In the genomic region with DNA sequence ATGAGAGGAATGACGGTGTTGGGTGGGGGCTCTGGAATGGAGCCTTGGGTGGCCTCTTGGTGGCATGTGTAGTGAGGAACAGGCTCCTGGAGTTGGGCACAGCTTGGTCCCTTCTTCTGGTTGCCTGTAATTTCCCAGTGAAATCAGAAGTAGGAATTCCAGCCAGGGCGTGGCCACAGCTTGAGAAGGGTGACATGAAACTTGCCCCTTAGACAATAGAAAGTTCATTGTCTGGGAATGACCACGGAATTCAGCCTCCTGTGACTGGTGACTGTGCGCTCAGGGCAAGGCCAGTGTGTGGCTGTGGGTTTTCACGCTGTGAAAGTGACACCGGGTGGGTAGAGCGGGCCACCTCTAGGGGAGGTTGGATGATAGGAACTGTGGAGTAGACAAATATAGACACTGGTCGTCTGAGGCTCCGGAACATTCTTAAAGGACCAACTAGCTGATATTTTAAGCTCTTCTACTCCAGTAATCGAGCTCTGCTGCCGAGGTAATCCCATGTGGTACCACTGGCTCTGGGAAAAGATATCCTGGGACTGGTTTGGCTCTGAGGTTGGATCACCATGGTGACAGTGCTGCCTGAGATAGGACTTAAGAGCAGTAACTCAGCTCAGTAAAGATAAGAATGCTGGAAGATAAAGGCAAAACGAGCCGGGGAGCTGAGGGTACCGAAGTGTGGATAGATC, we compare ENCODE assay signal across 11 mouse cellular contexts. TPM values are rescaled to one million over a fixed set of nuclear protein-coding genes. Genes with fewer than 3 reads are reported as not detected.
DNase-seq lines count a peak whose midpoint lies in the region; ATAC-seq and TF ChIP-seq lines count a peak whose summit lies in the region.
"Had no signal": no experiment of that assay in that cellular context is flagged by ENCODE, and none has a peak within 500 bp of the region (broad histone marks: within the 10 kb centered on the region; RNA-seq: fewer than 3 reads in every experiment).

No protein-coding gene starts in this region.

- no peak overlapping the region for H3K4me3 ChIP-seq in lung, postnatal 0 days (ENCODE audit: low read depth, low read length)
- H3K4me3 ChIP-seq in heart, embryonic 10.5 days, result peak overlapping the region; percentile 37
- no peak overlapping the region for H3K4me3 ChIP-seq in midbrain, embryonic 10.5 days
- H3K4me3 ChIP-seq: embryonic facial prominence, embryonic 13.5 days; layer of hippocampus, adult 2 months had no signal

- DNase-seq in lung, postnatal 0 days (ENCODE audit: low spot score), result peak; percentile 21
- DNase-seq in lung, adult 18-20 months, result no peak
- no peak for DNase-seq in heart, embryonic 10.5 days (ENCODE audit: low spot score)
- DNase-seq in liver, result peak; percentile 49
- DNase-seq in telencephalon, adult 2 months (ENCODE audit: low read depth, low spot score), result peak; percentile 60
- no peak for DNase-seq in midbrain, embryonic 10.5 days (ENCODE audit: low spot score)
- no peak for DNase-seq in testis, postnatal 10 days (ENCODE audit: low spot score)
- DNase-seq: adrenal gland, adult 2 months; cerebellum, adult 11-12 months had no signal

- no peaks in the 10 kb centered on the region for H3K4me1 ChIP-seq in lung, postnatal 0 days (ENCODE audit: insufficient read depth, low read depth, low read length)
- H3K4me1 ChIP-seq in heart, embryonic 10.5 days, result peaks cover 45% of the 10 kb centered on the region
- H3K4me1 ChIP-seq in midbrain, embryonic 10.5 days, result no peaks in the 10 kb centered on the region
- H3K4me1 ChIP-seq: embryonic facial prominence, embryonic 13.5 days had no signal

- no peak overlapping the region for H3K4me2 ChIP-seq in lung, postnatal 0 days (replicated peaks; ENCODE audit: low read depth, low read length)
- H3K4me2 ChIP-seq: embryonic facial prominence, embryonic 13.5 days had no signal

- no peaks in the 10 kb centered on the region for H3K9me3 ChIP-seq in lung, postnatal 0 days (ENCODE audit: low read length)
- no peaks in the 10 kb centered on the region for H3K9me3 ChIP-seq in heart, embryonic 10.5 days
- no peaks in the 10 kb centered on the region for H3K9me3 ChIP-seq in midbrain, embryonic 10.5 days (replicated peaks)
- H3K9me3 ChIP-seq: embryonic facial prominence, embryonic 13.5 days had no signal

- TF ChIP-seq CTCF in lung, postnatal 0 days (IDR thresholded peaks at IDR 0.05), result no peak

- no peak overlapping the region for H3K27ac ChIP-seq in lung, postnatal 0 days (ENCODE audit: low read length)
- H3K27ac ChIP-seq in heart, embryonic 10.5 days, result peak overlapping the region; percentile 80
- H3K27ac ChIP-seq in midbrain, embryonic 10.5 days (replicated peaks), result no peak overlapping the region
- H3K27ac ChIP-seq: embryonic facial prominence, embryonic 13.5 days; layer of hippocampus, adult 2 months had no signal

- no peak overlapping the region for H3K9ac ChIP-seq in lung, postnatal 0 days (replicated peaks; ENCODE audit: low read depth)
- H3K9ac ChIP-seq: embryonic facial prominence, embryonic 13.5 days had no signal

- H3K27me3 ChIP-seq in lung, postnatal 0 days (replicated peaks; ENCODE audit: insufficient read depth, low read length), result no peaks in the 10 kb centered on the region
- H3K27me3 ChIP-seq in heart, embryonic 10.5 days (ENCODE audit: insufficient read depth, poor library complexity, severe bottlenecking), result no peaks in the 10 kb centered on the region
- no peaks in the 10 kb centered on the region for H3K27me3 ChIP-seq in midbrain, embryonic 10.5 days (ENCODE audit: low read depth, poor library complexity, severe bottlenecking)
- H3K27me3 ChIP-seq: embryonic facial prominence, embryonic 13.5 days had no signal

- no peaks in the 10 kb centered on the region; the same call in 1 of the 2 replicates for H3K36me3 ChIP-seq in lung, postnatal 0 days (ENCODE audit: insufficient read depth, low read length)
- H3K36me3 ChIP-seq in heart, embryonic 10.5 days, result peaks cover 96% of the 10 kb centered on the region
- peaks cover 100% of the 10 kb centered on the region for H3K36me3 ChIP-seq in midbrain, embryonic 10.5 days

- no peak for TF ChIP-seq EP300 in lung, postnatal 0 days (IDR thresholded peaks at IDR 0.05)

- peak; percentile 37; the same call in 1 of the 2 replicates for ATAC-seq in lung, postnatal 0 days

- WGBS in lung, postnatal 0 days, result 65% methylated on average over 14 of the region's 14 CpGs
- WGBS in heart, embryonic 10.5 days, result 35% methylated on average over 14 of the region's 14 CpGs
- 92% methylated on average over 14 of the region's 14 CpGs for WGBS in midbrain, embryonic 10.5 days

RNA-seq across cellular contexts. Expression of gene Dhcr24, which starts 20.5 kb away (rescaled TPM):
- 5.0 and 5.7 TPM in 2 replicates for polyA plus RNA-seq in lung, postnatal 0 days (2015; fragmentation: Nextera tagmentation; extraction: Ambion mirVana)
- 6.1 and 9.7 TPM in 2 replicates for polyA plus RNA-seq in heart, embryonic 10.5 days (2016; fragmentation: Nextera tagmentation; extraction: Ambion mirVana)
- polyA plus RNA-seq in midbrain, embryonic 10.5 days (2016; fragmentation: Nextera tagmentation; extraction: Ambion mirVana), result 11.0 and 11.9 TPM in 2 replicates

RNA-seq across cellular contexts. Expression of gene Lexm, which starts 35.7 kb away (rescaled TPM):
- not detected in 2 replicates for polyA plus RNA-seq in lung, postnatal 0 days (2015; fragmentation: Nextera tagmentation; extraction: Ambion mirVana)
- polyA plus RNA-seq in heart, embryonic 10.5 days (2016; fragmentation: Nextera tagmentation; extraction: Ambion mirVana), result 0.80 TPM in 1 of 2 replicates, not detected in the other
- not detected in 2 replicates for polyA plus RNA-seq in midbrain, embryonic 10.5 days (2016; fragmentation: Nextera tagmentation; extraction: Ambion mirVana)
- polyA plus RNA-seq: adrenal gland, adult 2 months; embryonic facial prominence, embryonic 13.5 days had no signal

RNA-seq across cellular contexts. Expression of gene Ttc22, which starts 40.9 kb away (rescaled TPM):
- 2.2 and 2.5 TPM in 2 replicates for polyA plus RNA-seq in lung, postnatal 0 days (2015; fragmentation: Nextera tagmentation; extraction: Ambion mirVana)
- 0.23 and 0.79 TPM in 2 replicates for polyA plus RNA-seq in heart, embryonic 10.5 days (2016; fragmentation: Nextera tagmentation; extraction: Ambion mirVana)
- not detected in 2 replicates for polyA plus RNA-seq in midbrain, embryonic 10.5 days (2016; fragmentation: Nextera tagmentation; extraction: Ambion mirVana)
- polyA plus RNA-seq: adrenal gland, adult 2 months had no signal

Comparison
In these comparisons a context has a peak if more than half of its experiments do, and no peak if none do; other contexts are left out.
1. DNase-seq: peak in lung, postnatal 0 days (single experiment), liver (single experiment) and telencephalon, adult 2 months (single experiment); none in lung, adult 18-20 months (0 of 2), heart, embryonic 10.5 days (single experiment), midbrain, embryonic 10.5 days (single experiment) and testis, postnatal 10 days (single experiment).